Mouse (Mus musculus) skeletal muscle tissue, adult 2 months (tissue): Measurements from ENCODE around the gene Me3.

Experiments used
- DNase-seq: peaks from one replicate; pipeline ENCODE4 v3.0.0-alpha.2; 2012; ENCODE audit warnings: low read depth, low spot score

The Me3 gene

GRCm38 (mm10) chr7:89903442-89904343 is 271.5 kb downstream of the Me3 start, which contains the start of gene Ccdc81:
Ccdc81 (minus strand) TSS chr7:89903629.
- DNase-seq = no peak
